15 mouse cellular contexts compared by ENCODE assay signal in genomic region chr10:117203558-117203981, GRCm38 (mm10). TPM values are rescaled to one million over a fixed set of nuclear protein-coding genes. Genes with fewer than 3 reads are reported as not detected.
DNase-seq lines count a peak whose midpoint lies in the region; ATAC-seq and TF ChIP-seq lines count a peak whose summit lies in the region.
"Had no signal": no experiment of that assay in that cellular context is flagged by ENCODE, and none has a peak within 500 bp of the region (broad histone marks: within the 10 kb centered on the region; RNA-seq: fewer than 3 reads in every experiment).

No protein-coding gene starts in this region.

- H3K36me3 ChIP-seq in kidney, adult 2 months (ENCODE audit: control insufficient read depth, insufficient read depth, low read length) = no peaks in the 10 kb centered on the region
- H3K36me3 ChIP-seq in kidney, embryonic 16.5 days (ENCODE audit: insufficient read depth, low read length) = no peaks in the 10 kb centered on the region
- no peaks in the 10 kb centered on the region for H3K36me3 ChIP-seq in CH12.LX (replicated peaks in 1 of 2; ENCODE audit: control insufficient read depth in 1 of 2, insufficient read depth in 1 of 2, low read length in 1 of 2)
- no peaks in the 10 kb centered on the region for H3K36me3 ChIP-seq in intestine, postnatal 0 days (ENCODE audit: control insufficient read depth, insufficient read depth)

- no peaks in the 10 kb centered on the region for H3K4me1 ChIP-seq in kidney, adult 2 months (ENCODE audit: control insufficient read depth, insufficient read depth, low read length)
- H3K4me1 ChIP-seq in kidney, embryonic 16.5 days (ENCODE audit: insufficient read depth, low read length) = 0 out of 2 replicates have a peak, but pooled peaks cover 3% of the 10 kb centered on the region
- no peaks in the 10 kb centered on the region for H3K4me1 ChIP-seq in CH12.LX (ENCODE audit: control insufficient read depth in 1 of 2, insufficient read depth in 2 of 2)
- no peaks in the 10 kb centered on the region; the same call in 1 of the 2 replicates for H3K4me1 ChIP-seq in intestine, postnatal 0 days (replicated peaks; ENCODE audit: control insufficient read depth, insufficient read depth, low read length)

- H3K27me3 ChIP-seq in kidney, adult 2 months (replicated peaks; ENCODE audit: control insufficient read depth, insufficient read depth, low read length) = no peaks in the 10 kb centered on the region
- no peaks in the 10 kb centered on the region for H3K27me3 ChIP-seq in kidney, embryonic 16.5 days (ENCODE audit: insufficient read depth, low read length)
- H3K27me3 ChIP-seq in CH12.LX (replicated peaks) = no peaks in the 10 kb centered on the region
- H3K27me3 ChIP-seq in intestine, postnatal 0 days (replicated peaks; ENCODE audit: control insufficient read depth, insufficient read depth, low read length) = no peaks in the 10 kb centered on the region

- H3K9ac ChIP-seq in kidney, embryonic 16.5 days (replicated peaks; ENCODE audit: low read length) = no peak overlapping the region
- H3K9ac ChIP-seq in CH12.LX (ENCODE audit: insufficient read depth, low read depth) = no peak overlapping the region
- no peak overlapping the region for H3K9ac ChIP-seq in intestine, postnatal 0 days (ENCODE audit: low read depth, low read length)

- H3K79me2 ChIP-seq in CH12.LX (replicated peaks; ENCODE audit: control insufficient read depth, extremely low read depth, insufficient read depth, poor library complexity, severe bottlenecking) = no peaks in the 10 kb centered on the region

- in situ Hi-C loops in CH12.LX (cut with MboI; ENCODE audit: low pct_ligation_motif_present, low pct_unique_long_range_greater_than_20kb, low sequenced_read_pairs) = loop anchor here (5.0 to 25.0 kb wide), 2 partner anchors 146 to 266 kb away; no protein-coding TSS in a partner anchor

- 80% methylated on average over 2 of the region's 2 CpGs for WGBS in kidney, adult 2 months
- 65% methylated on average over 2 of the region's 2 CpGs for whole genome bisulfite sequencing in kidney, embryonic 16.5 days
- 70% methylated on average over 2 of the region's 2 CpGs for WGBS in intestine, postnatal 0 days

- no peak overlapping the region for H3K27ac ChIP-seq in kidney, adult 2 months (ENCODE audit: insufficient read depth, low read depth, low read length)
- no peak overlapping the region for H3K27ac ChIP-seq in kidney, embryonic 16.5 days (ENCODE audit: low read length)
- no peak overlapping the region for H3K27ac ChIP-seq in CH12.LX (ENCODE audit: insufficient read depth, low read depth)
- H3K27ac ChIP-seq in intestine, postnatal 0 days (ENCODE audit: low read depth, low read length) = no peak overlapping the region

- no peak for TF ChIP-seq EP300 in CH12.LX (IDR thresholded peaks at IDR 0.05; ENCODE audit: low read length)

- TF ChIP-seq CTCF in kidney, adult 2 months (conservative IDR thresholded peaks at IDR 0.05; ENCODE audit: insufficient read depth, insufficient read length, low read depth, low read length) = 0 out of 2 replicates have a peak, but pooled peaks have one; percentile 20
- peak in 1 of 2 experiments; percentile 48; a peak in 2 of 4 replicates for TF ChIP-seq CTCF in CH12.LX (conservative IDR thresholded peaks at IDR 0.05 in 1 of 2, IDR thresholded peaks at IDR 0.05 in 1 of 2; ENCODE audit: low read depth in 2 of 2, low read length in 2 of 2)
- peak; percentile 54 for TF ChIP-seq CTCF in intestine, postnatal 0 days (IDR thresholded peaks at IDR 0.05; ENCODE audit: low read depth)

- no peak overlapping the region for H3K4me3 ChIP-seq in kidney, adult 2 months (ENCODE audit: insufficient read depth, low read depth, low read length)
- H3K4me3 ChIP-seq in kidney, embryonic 16.5 days (ENCODE audit: low read length) = no peak overlapping the region
- no peak overlapping the region for H3K4me3 ChIP-seq in CH12.LX (replicated peaks in 1 of 3; ENCODE audit: low read depth in 2 of 3, low read length in 2 of 3, poor library complexity in 1 of 3)
- H3K4me3 ChIP-seq in intestine, postnatal 0 days (ENCODE audit: low read depth, low read length) = no peak overlapping the region

- no peaks in the 10 kb centered on the region for H3K9me3 ChIP-seq in kidney, embryonic 16.5 days (ENCODE audit: low read length)
- no peaks in the 10 kb centered on the region for H3K9me3 ChIP-seq in CH12.LX (replicated peaks; ENCODE audit: low read length)
- no peaks in the 10 kb centered on the region for H3K9me3 ChIP-seq in intestine, postnatal 0 days (ENCODE audit: control insufficient read depth)

- ATAC-seq in kidney, embryonic 16.5 days (ENCODE audit: low FRiP score, low TSS enrichment) = no peak
- ATAC-seq in intestine, postnatal 0 days = no peak
- ATAC-seq: forebrain, embryonic 16.5 days had no signal

- TF ChIP-seq POLR2A in kidney, adult 2 months (IDR thresholded peaks at IDR 0.05; ENCODE audit: low read depth, low read length) = no peak
- TF ChIP-seq POLR2A in CH12.LX (IDR thresholded peaks at IDR 0.05; ENCODE audit: low read depth, low read length) = no peak

- no peak overlapping the region for H3K4me2 ChIP-seq in kidney, embryonic 16.5 days (replicated peaks; ENCODE audit: low read depth, low read length)
- no peak overlapping the region for H3K4me2 ChIP-seq in CH12.LX (ENCODE audit: insufficient read depth, low read depth, poor library complexity, severe bottlenecking)
- no peak overlapping the region for H3K4me2 ChIP-seq in intestine, postnatal 0 days (replicated peaks; ENCODE audit: low read depth)

- TF ChIP-seq RAD21 in CH12.LX (IDR thresholded peaks at IDR 0.05; ENCODE audit: low read depth, low read length) = peak; percentile 45

- dilution Hi-C loops in CH12.LX (cut with MboI; ENCODE audit: extremely low pct_ligation_motif_present, extremely low pct_unique_long_range_greater_than_20kb, low sequenced_read_pairs) = no loop called here

- no peak for DNase-seq in kidney, adult 2 months
- no peak for DNase-seq in CH12.LX (ENCODE audit: extremely low read depth)
- peak; percentile 62 for DNase-seq in embryo, embryonic 11 days
- no peak for DNase-seq in ovary, postnatal 14 days (ENCODE audit: low spot score)
- DNase-seq in urinary bladder, postnatal 25 days (ENCODE audit: low spot score) = no peak
- DNase-seq in left cerebral cortex, adult 8-10 months (ENCODE audit: low spot score in 2 of 2) = no peak
- DNase-seq: adrenal gland, postnatal 25 days; cerebellum, adult 9-10 months; heart, postnatal 4 days; kidney, postnatal 25 days; thymus, postnatal 14 days had no signal

TF ChIP-seq in CH12.LX, 34 proteins besides CTCF, POLR2A, EP300 and RAD21:
- TF ChIP-seq JUND (conservative IDR thresholded peaks at IDR 0.05; ENCODE audit: low read depth, low read length) = no peak
- no peak for TF ChIP-seq ZMIZ1 (IDR thresholded peaks at IDR 0.05; ENCODE audit: low read depth, low read length)
- TF ChIP-seq IRF4 (IDR thresholded peaks at IDR 0.05; ENCODE audit: low read depth, low read length) = 0 out of 2 replicates have a peak, but pooled peaks have one; percentile 9
- TF ChIP-seq NELFE (IDR thresholded peaks at IDR 0.05; ENCODE audit: low read depth, low read length) = no peak
- TF ChIP-seq BHLHE40 (IDR thresholded peaks at IDR 0.05; ENCODE audit: low read depth, low read length) = peak; percentile 44; the same call in 1 of the 2 replicates
- TF ChIP-seq JUN (IDR thresholded peaks at IDR 0.05; ENCODE audit: insufficient read depth, low read depth, low read length) = no peak
- no peak for TF ChIP-seq UBTF (IDR thresholded peaks at IDR 0.05; ENCODE audit: low read depth, low read length)

RNA-seq across cellular contexts. Expression of gene Yeats4, which starts 20.7 kb away (rescaled TPM):
- 18.0 and 21.8 TPM in 2 replicates for polyA plus RNA-seq in kidney, adult 2 months (2012; rRNA removed)
- 67.3 and 70.7 TPM in 2 replicates for polyA plus RNA-seq in kidney, embryonic 16.5 days (2015; fragmentation: Nextera tagmentation; extraction: Ambion mirVana)
- 50.3 and 54.4 TPM in 2 replicates for total RNA-seq in CH12.LX (2012; rRNA removed)
- total RNA-seq in CH12.LX (2014; rRNA removed) = 109 and 110 TPM in 2 replicates
- polyA plus RNA-seq in CH12.LX (2012; ENCODE audit: insufficient read length, low read depth) = 123 and 133 TPM in 2 replicates
- polyA plus RNA-seq in intestine, postnatal 0 days (2015; fragmentation: Nextera tagmentation; extraction: Ambion mirVana) = 41.6 and 43.5 TPM in 2 replicates
- total RNA-seq in left cerebral cortex, adult 8-10 months (2022) = 10 to 100 TPM; 42.5 to 47.6 (median 45.6) TPM

RNA-seq across cellular contexts. Expression of gene 9530003J23Rik, which starts 34.9 kb away (rescaled TPM):
- polyA plus RNA-seq in kidney, adult 2 months (2012; rRNA removed) = not detected in 2 replicates
- not detected in 2 replicates for polyA plus RNA-seq in kidney, embryonic 16.5 days (2015; fragmentation: Nextera tagmentation; extraction: Ambion mirVana)
- total RNA-seq in CH12.LX (2012; rRNA removed) (not detected in 2 replicates), CH12.LX (2014; rRNA removed) (not detected in 2 replicates)
- not detected in 2 replicates for polyA plus RNA-seq in CH12.LX (2012; ENCODE audit: insufficient read length, low read depth)
- not detected in 2 replicates for polyA plus RNA-seq in intestine, postnatal 0 days (2015; fragmentation: Nextera tagmentation; extraction: Ambion mirVana)
- total RNA-seq in left cerebral cortex, adult 8-10 months (2022) = not detected
- total RNA-seq: adrenal gland, postnatal 25 days; heart, postnatal 4 days had no signal
- polyA plus RNA-seq: forebrain, embryonic 16.5 days; liver, embryonic 16.5 days had no signal

RNA-seq across cellular contexts. Expression of gene Frs2, which starts 55.2 kb away (rescaled TPM):
- 13.0 and 13.2 TPM in 2 replicates for polyA plus RNA-seq in kidney, adult 2 months (2012; rRNA removed)
- polyA plus RNA-seq in kidney, embryonic 16.5 days (2015; fragmentation: Nextera tagmentation; extraction: Ambion mirVana) = 18.0 and 19.7 TPM in 2 replicates
- total RNA-seq in CH12.LX (2012; rRNA removed) (5.6 and 5.7 TPM in 2 replicates), CH12.LX (2014; rRNA removed) (3.8 and 4.3 TPM in 2 replicates)
- 10.3 and 10.4 TPM in 2 replicates for polyA plus RNA-seq in CH12.LX (2012; ENCODE audit: insufficient read length, low read depth)
- polyA plus RNA-seq in intestine, postnatal 0 days (2015; fragmentation: Nextera tagmentation; extraction: Ambion mirVana) = 17.9 and 18.5 TPM in 2 replicates
- 10 to 100 TPM; 36.9 to 39.4 (median 38.6) TPM for total RNA-seq in left cerebral cortex, adult 8-10 months (2022)
